Mouse (Mus musculus): ENCODE data around the gene Mtus2. TPM values are rescaled to one million over a fixed set of nuclear protein-coding genes. Genes with fewer than 3 reads are reported as not detected.
"Not testable (repeated sequence)": the region's sequence is repeated elsewhere in the genome, so short reads cannot be mapped to it uniquely, and the experiment has no call there.

The Mtus2 gene
- total RNA-seq (2021) = under 1 TPM in 1 of 2 experiments, not detected in 1; 0.09 TPM
- long read RNA-seq, experiment 1 = 0 reads
- long read RNA-seq, experiment 2 = 0 reads

GRCm38 (mm10) chr5:147956821-147957564 is at the start of gene Mtus2:
Gene Mtus2, plus strand, starts transcription at chr5:147957320.
- DNase-seq (ENCODE audit: low spot score) = peak; percentile 57

GRCm38 (mm10) chr5:147907851-147908250 is 49.3 kb upstream of the Mtus2 start:
- DNase-seq (ENCODE audit: low spot score) = no peak

- DNase-seq (ENCODE audit: low spot score) = no peak
These were observed 46.2 kb upstream of the Mtus2 start for GRCm38 (mm10) chr5:147910807-147911509.

GRCm38 (mm10) chr5:147911744-147912143 is 45.4 kb upstream of the Mtus2 start:
- DNase-seq (ENCODE audit: low spot score) = no peak

GRCm38 (mm10) chr5:147913241-147913842 is 43.8 kb upstream of the Mtus2 start:
- no peak for DNase-seq (ENCODE audit: low spot score)

GRCm38 (mm10) chr5:147915038-147915566 is 42.0 kb upstream of the Mtus2 start:
- no peak for DNase-seq (ENCODE audit: low spot score)

GRCm38 (mm10) chr5:147916171-147916570 is 40.9 kb upstream of the Mtus2 start:
- DNase-seq (ENCODE audit: low spot score) = no peak

GRCm38 (mm10) chr5:147918044-147918846 is 38.9 kb upstream of the Mtus2 start:
- DNase-seq (ENCODE audit: low spot score) = no peak

GRCm38 (mm10) chr5:147924621-147925020 is 32.5 kb upstream of the Mtus2 start:
- no peak for DNase-seq (ENCODE audit: low spot score)

- no peak for DNase-seq (ENCODE audit: low spot score)
These were observed 31.1 kb upstream of the Mtus2 start for GRCm38 (mm10) chr5:147925935-147926604.

- no peak for DNase-seq (ENCODE audit: low spot score)
These were observed 28.2 kb upstream of the Mtus2 start for GRCm38 (mm10) chr5:147928668-147929497.

GRCm38 (mm10) chr5:147935096-147935495 is 22.0 kb upstream of the Mtus2 start:
- no peak for DNase-seq (ENCODE audit: low spot score)

- DNase-seq (ENCODE audit: low spot score) = no peak
These were observed 17.9 kb upstream of the Mtus2 start for GRCm38 (mm10) chr5:147939226-147939625.

- peak; percentile 3 for DNase-seq (ENCODE audit: low spot score)
These were observed 12.0 kb upstream of the Mtus2 start for GRCm38 (mm10) chr5:147945000-147945666.

GRCm38 (mm10) chr5:147949881-147950280 is 7.2 kb upstream of the Mtus2 start:
- no peak for DNase-seq (ENCODE audit: low spot score)

- DNase-seq (ENCODE audit: low spot score) = no peak
These were observed 5.4 kb upstream of the Mtus2 start for GRCm38 (mm10) chr5:147951751-147952150.

GRCm38 (mm10) chr5:147953181-147953580 is 3.9 kb upstream of the Mtus2 start:
- not testable (repeated sequence) for DNase-seq (ENCODE audit: low spot score)

GRCm38 (mm10) chr5:147955671-147956070 is 1.4 kb upstream of the Mtus2 start:
- DNase-seq (ENCODE audit: low spot score) = no peak

- DNase-seq (ENCODE audit: low spot score) = no peak
These were observed 699 bp upstream of the Mtus2 start for GRCm38 (mm10) chr5:147956421-147956820.
